Mouse (Mus musculus) limb, embryonic 12.5 days (tissue): ENCODE results near the gene Lhx4. TPM values are rescaled to one million over a fixed set of nuclear protein-coding genes. Genes with fewer than 3 reads are reported as not detected.

Experiments
- ATAC-seq: fragments of 200-750 bp; cut with Nextera tagmentation; 2 replicates; pipeline ENCODE4 v1.8.0; 2017; ENCODE audit warnings: low read depth, moderate TSS enrichment; ENCODE audit not compliant: insufficient number of reproducible peaks, insufficient read depth, low FRiP score, low TSS enrichment
- H3K27ac ChIP-seq: fragments of 300-500 bp; sonication (generic); 2 replicates; pipeline ENCODE4 v1.5.1; 2016; ENCODE audit warnings: mild to moderate bottlenecking, moderate library complexity
- H3K27me3 ChIP-seq: fragments of 300-500 bp; sonication (generic); 2 replicates; pipeline ENCODE4 v1.6.1; 2016; ENCODE audit warnings: mild to moderate bottlenecking, moderate library complexity
- H3K36me3 ChIP-seq: fragments of 300-500 bp; sonication (generic); 2 replicates; pipeline ENCODE4 v1.6.1; 2016; ENCODE audit warnings: mild to moderate bottlenecking, moderate library complexity
- H3K4me1 ChIP-seq: fragments of 300-500 bp; sonication (generic); replicated peaks from 2 replicates; pipeline ENCODE4 v1.6.1; 2016
- H3K4me2 ChIP-seq: fragments of 300-500 bp; sonication (generic); 2 replicates; pipeline ENCODE4 v1.6.1; 2016; ENCODE audit warnings: mild to moderate bottlenecking, moderate library complexity
- H3K4me3 ChIP-seq: fragments of 300-500 bp; sonication (generic); replicated peaks from 2 replicates; pipeline ENCODE4 v1.5.1; 2016; ENCODE audit warnings: mild to moderate bottlenecking
- H3K9ac ChIP-seq: fragments of 300-500 bp; sonication (generic); replicated peaks from 2 replicates; pipeline ENCODE4 v1.6.1; 2016; ENCODE audit warnings: mild to moderate bottlenecking, moderate library complexity
- H3K9me3 ChIP-seq: fragments of 300-500 bp; sonication (generic); 2 replicates; pipeline ENCODE4 v1.6.1; 2016; ENCODE audit warnings: mild to moderate bottlenecking, moderate library complexity
- WGBS: fragments of 180-500 bp; shearing (Covaris S2); methylation state at CpG from one replicate; pipeline ENCODE4 v1.1.7; 2016; 5-methylcytosine and 5-hydroxymethylcytosine counted together
- polyA plus RNA-seq: library from polyadenylated mRNA; unstranded; fragments of >200 nt; fragmentation: Nextera tagmentation; extraction: Ambion mirVana; gene quantifications from 2 replicates; pipeline ENCODE4 v1.2.1, GENCODE M21; 2016

Gene Lhx4
- polyA plus RNA-seq, 1 experiment from 2014 or later: not detected

DNA sequence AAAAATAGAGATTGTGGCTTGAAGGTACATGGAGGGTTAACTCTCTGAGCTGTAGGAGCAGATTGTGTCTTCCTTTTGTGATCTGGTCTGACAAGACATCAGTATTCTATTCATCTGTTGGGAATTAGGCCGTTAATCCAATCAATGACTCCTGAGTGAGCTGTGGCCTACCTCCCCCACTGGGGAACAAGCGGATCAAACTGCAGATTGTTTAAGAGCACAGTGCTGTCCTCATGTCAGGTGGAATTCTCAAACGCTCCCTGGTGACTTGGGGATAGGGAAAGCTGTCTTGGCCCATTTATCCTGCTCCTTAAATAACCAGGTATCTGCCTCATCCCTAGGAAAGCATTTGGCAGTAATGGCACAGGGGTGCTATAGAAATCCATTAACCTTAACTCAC lies 96.5 kb downstream of the Lhx4 start:
- Histone ChIP-seq H3K27me3 (no peaks in the 10 kb centered on the region), H3K9me3 (no peaks in the 10 kb centered on the region), H3K4me2 (no peak overlapping the region), H3K27ac (no peak overlapping the region), H3K36me3 (no peaks in the 10 kb centered on the region), H3K9ac (no peak overlapping the region), H3K4me3 (no peak overlapping the region), H3K4me1 (no peaks in the 10 kb centered on the region)
- ATAC-seq: no peak
- 56% methylated on average over 3 of the region's 3 CpGs for WGBS

DNA sequence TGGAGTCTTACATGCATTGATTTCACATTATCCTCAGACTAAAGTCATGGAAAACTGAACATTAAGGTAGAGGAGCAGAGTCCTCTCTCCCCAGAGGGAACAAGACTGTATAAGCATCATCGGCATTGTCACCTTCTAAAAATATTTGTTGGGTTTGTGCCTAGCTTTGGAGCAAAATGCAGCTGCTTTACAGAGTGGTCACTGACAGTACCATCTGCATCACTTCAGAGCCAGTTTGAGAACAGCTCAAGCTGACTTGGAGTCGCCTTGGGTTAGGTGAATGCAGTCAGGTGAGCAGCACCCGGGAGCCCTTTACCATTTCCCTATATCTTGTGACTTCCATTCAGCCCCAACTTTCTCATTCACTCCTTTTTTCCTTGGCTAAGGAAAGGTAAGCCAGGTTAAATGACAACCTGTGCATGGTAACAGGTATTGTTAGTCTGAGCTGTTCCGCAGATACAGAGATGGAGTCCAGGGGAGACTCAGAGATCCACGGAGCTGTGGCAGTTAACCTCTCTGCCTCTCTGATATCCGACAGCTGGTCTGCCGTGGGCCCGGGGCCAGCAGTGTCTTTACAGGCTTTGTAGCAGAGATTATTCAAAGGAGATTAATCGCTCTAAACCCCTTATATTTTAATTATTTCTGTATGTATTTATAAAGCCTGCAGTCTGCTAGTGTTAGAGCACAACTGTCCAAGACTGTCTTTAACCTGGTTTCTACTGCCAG lies 101.2 kb downstream of the Lhx4 start:
- Histone ChIP-seq H3K27ac (no peak overlapping the region), H3K4me2 (no peak overlapping the region), H3K9ac (no peak overlapping the region), H3K36me3 (no peaks in the 10 kb centered on the region), H3K9me3 (no peaks in the 10 kb centered on the region), H3K4me3 (no peak overlapping the region), H3K27me3 (no peaks in the 10 kb centered on the region), H3K4me1 (peaks cover 8% of the 10 kb centered on the region; the same call in 1 of the 2 replicates)
- WGBS: 80% methylated on average over 9 of the region's 9 CpGs
- no peak for ATAC-seq

Other genes starting within 250 kb of the Lhx4 start
- gene Acbd6, start 193.6 kb downstream of the Lhx4 start, polyA plus RNA-seq: 103 and 108 TPM in 2 replicates
- 23.5 and 26.3 TPM in 2 replicates for gene Qsox1, start 61.2 kb upstream of the Lhx4 start, polyA plus RNA-seq
- gene Cep350, start 221.6 kb upstream of the Lhx4 start, polyA plus RNA-seq: 12.4 and 12.5 TPM in 2 replicates